ENCODE assay signal across 10 mouse cellular contexts in the genomic region with DNA sequence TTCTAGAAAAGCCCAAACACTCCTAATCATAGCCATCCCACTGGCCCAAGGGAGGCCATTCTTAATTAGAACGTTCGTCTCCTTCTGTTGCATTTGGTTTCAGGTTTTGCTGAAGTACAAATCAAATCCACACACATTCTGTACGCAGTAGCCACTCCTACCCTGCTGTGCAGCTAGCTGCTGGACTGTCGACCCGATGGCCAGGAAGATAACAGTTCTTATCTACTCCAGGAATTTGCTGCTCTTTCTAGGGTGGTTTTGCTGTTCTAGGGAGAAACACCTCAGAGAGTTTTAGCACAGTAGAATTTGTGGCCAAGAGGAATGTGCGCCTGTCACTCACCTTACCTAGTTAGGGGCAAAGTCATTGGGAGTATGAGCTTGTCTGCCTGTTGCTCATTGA. TPM values are rescaled to one million over a fixed set of nuclear protein-coding genes. Genes with fewer than 3 reads are reported as not detected.
"Had no signal": no experiment of that assay in that cellular context is flagged by ENCODE, and none has a peak within 500 bp of the region (broad histone marks: within the 10 kb centered on the region; RNA-seq: fewer than 3 reads in every experiment).

No protein-coding gene starts in this region.

- H3K27ac ChIP-seq: limb, embryonic 15.5 days; midbrain, embryonic 13.5 days; stomach, postnatal 0 days had no signal

- ATAC-seq: midbrain, embryonic 13.5 days had no signal

- H3K4me2 ChIP-seq: limb, embryonic 15.5 days; midbrain, embryonic 13.5 days had no signal

- H3K36me3 ChIP-seq: limb, embryonic 15.5 days had no signal

- H3K4me1 ChIP-seq: midbrain, embryonic 13.5 days had no signal

- H3K9me3 ChIP-seq: limb, embryonic 15.5 days; midbrain, embryonic 13.5 days had no signal

- H3K4me3 ChIP-seq: limb, embryonic 15.5 days; midbrain, embryonic 13.5 days had no signal

- H3K9ac ChIP-seq: limb, embryonic 15.5 days; midbrain, embryonic 13.5 days had no signal

- H3K27me3 ChIP-seq: limb, embryonic 15.5 days; midbrain, embryonic 13.5 days had no signal

- DNase-seq: kidney, adult 18-20 months; kidney, postnatal 14 days; lung, adult 2 months; lung, postnatal 14 days; right cerebral cortex, postnatal 14 days; thymus, postnatal 14 days had no signal

RNA-seq across cellular contexts. Expression of gene Pacsin3, which starts 31.8 kb away (rescaled TPM):
- total RNA-seq: megakaryocyte progenitor cell, adult 5-6 weeks had no signal
